Mouse (Mus musculus): ENCODE data around the gene Gbx2. TPM values are rescaled to one million over a fixed set of nuclear protein-coding genes. Genes with fewer than 3 reads are reported as not detected.

Gene Gbx2
- not detected in 4 replicates for total RNA-seq (2023; ENCODE audit: inconsistent age)

GRCm38 (mm10) chr1:89931120-89931519 is at the start of gene Gbx2:
Gbx2 (minus strand) TSS chr1:89931179.

Other genes with a start within 250 kb of the Gbx2 start
- 0.16 TPM in 1 of 4 replicates, not detected in the others for gene Asb18, start 83.5 kb upstream of the Gbx2 start, total RNA-seq (2023; ENCODE audit: inconsistent age)
- gene Iqca, start 222.2 kb upstream of the Gbx2 start, total RNA-seq (2023; ENCODE audit: inconsistent age), result not detected in 4 replicates

All from B cell, adult (primary cell).